Mouse (Mus musculus): ENCODE results near the gene Gm45062. TPM values are rescaled to one million over a fixed set of nuclear protein-coding genes. Genes with fewer than 3 reads are reported as not detected.

Gene Gm45062
- polyA plus RNA-seq, 2 experiments from 2014 or later: 42.6 to 44.3 TPM

DNA sequence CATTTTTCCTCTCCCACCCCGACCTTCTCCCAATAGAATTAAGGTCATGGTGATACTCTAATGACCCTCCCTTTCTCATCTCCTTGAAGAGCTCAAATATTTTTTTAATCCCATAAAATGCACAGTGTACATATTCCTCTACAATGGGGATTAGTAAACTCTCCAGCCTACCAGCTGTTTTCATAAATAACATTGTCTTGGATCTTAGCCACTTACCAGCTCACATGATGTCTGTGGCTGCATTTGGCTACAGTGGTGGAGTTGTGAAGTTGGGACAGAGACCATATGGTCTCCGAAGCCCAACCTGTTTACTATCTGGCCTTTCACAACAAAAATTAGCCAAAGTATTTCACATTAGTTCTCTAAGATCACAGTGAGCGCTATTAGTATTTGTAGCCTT, 111.4 kb downstream of the Gm45062 start:
- no peak for ATAC-seq

- ATAC-seq: no peak
Observed at GRCm38 (mm10) chr6:8373051-8373450, 113.8 kb downstream of the Gm45062 start.

DNA sequence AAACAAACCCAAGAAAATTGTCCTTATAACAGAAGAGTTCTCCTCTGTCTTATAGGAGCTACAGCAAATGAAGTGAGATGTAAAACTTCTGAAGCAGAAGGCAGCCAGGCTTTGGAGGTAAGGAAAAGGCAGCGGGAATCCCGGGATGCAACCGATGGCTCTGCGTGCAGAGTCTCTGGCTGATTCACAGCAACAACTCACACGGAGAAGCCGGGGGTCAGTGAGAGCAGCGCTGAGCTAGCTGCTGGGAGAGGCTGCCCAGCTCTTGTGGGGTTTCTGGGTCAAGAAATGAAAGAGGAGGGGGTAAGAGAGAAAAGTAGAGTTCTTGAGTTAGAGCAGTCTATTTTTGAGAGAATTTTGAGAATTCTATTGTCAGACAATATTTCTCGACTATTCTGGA, 114.6 kb downstream of the Gm45062 start:
- ATAC-seq: no peak

GRCm38 (mm10) chr6:8374290-8374689, 115.0 kb downstream of the Gm45062 start:
- no peak for ATAC-seq

DNA sequence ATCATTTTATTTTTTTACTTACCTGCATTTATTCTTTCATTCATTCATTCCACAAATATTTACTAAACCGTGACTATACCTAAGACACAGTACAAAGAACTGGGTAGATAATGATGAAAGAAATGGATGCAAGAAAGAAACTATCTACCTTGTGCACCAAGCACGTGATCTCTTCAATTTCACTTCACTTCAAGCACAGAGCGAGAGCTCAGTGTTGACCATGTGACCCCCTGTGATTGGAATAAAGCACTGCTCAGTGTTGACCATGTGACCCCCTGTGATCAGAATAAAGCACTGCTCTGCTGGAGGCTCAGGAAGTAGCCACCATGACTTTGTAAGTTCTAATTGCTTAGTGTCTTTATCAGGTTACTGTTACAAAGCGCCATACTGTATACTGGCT, 115.5 kb downstream of the Gm45062 start:
- ATAC-seq: no peak

- no peak for ATAC-seq
Observed at GRCm38 (mm10) chr6:8376351-8376750, 117.1 kb downstream of the Gm45062 start.

DNA sequence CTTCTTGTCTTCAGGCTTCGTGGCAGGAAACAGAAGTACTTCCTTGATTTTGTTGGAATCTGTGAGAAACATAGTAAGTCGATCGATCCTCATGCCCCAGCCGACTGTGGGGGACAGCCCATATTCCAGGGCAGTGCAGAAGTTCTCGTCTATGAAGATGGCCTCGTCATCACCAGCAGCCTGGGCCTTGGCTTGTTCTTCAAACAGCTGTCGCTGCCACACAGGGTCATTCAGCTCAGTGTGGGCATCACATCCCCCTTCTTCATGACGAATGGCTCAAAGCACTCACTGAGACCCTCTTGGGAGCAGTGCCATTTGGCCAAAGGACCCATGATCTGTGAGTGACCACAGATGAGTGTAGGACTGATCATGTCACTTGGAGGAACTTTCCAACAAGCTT, 118.4 kb downstream of the Gm45062 start:
- ATAC-seq: no peak

- ATAC-seq: no peak
Observed at GRCm38 (mm10) chr6:8389307-8389706, 130.1 kb downstream of the Gm45062 start.

GRCm38 (mm10) chr6:8390296-8390695, 131.0 kb downstream of the Gm45062 start:
- ATAC-seq: no peak

GRCm38 (mm10) chr6:8390935-8391334, 131.7 kb downstream of the Gm45062 start:
- no peak for ATAC-seq

GRCm38 (mm10) chr6:8393029-8393428, 133.8 kb downstream of the Gm45062 start:
- no peak for ATAC-seq

DNA sequence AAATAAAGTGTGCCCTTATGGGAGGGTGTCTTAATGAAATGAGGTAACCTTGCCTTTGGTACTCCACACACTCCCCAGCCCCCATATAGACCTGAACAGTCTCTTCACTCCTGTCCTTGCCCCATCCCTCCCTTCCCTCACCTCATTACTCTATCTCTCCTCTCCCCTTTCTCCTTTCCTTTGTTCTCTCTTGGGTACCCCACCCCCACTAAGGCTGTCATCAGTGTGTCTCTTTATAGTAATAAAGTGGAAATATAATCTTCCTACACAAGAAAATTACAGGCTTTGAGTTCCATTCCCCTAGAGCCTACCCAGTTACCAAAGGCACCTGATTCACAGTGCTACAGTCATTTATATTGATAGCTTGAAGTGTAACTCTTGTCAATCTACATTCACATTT, 134.8 kb downstream of the Gm45062 start:
- ATAC-seq: no peak

GRCm38 (mm10) chr6:8395061-8395460, 135.8 kb downstream of the Gm45062 start:
- no peak for ATAC-seq

DNA sequence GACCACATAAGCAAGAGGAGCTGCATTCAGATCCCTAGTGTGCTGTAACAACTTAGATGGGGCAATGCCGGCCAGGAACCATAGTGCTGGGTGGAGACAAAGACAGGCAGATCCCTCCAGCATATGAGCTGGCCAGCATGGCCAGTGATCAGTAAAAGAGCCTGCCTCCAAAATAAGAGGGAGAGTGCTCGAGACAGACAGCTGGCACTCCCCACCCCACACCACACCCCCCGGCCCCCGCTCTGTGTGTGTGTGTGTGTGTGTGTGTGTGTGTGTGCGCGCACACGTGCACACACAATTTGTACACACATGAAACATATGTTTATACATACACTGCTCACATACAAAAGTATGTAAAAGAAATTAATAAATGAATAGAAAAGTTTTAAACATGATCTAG, 138.0 kb downstream of the Gm45062 start:
- ATAC-seq: no peak

DNA sequence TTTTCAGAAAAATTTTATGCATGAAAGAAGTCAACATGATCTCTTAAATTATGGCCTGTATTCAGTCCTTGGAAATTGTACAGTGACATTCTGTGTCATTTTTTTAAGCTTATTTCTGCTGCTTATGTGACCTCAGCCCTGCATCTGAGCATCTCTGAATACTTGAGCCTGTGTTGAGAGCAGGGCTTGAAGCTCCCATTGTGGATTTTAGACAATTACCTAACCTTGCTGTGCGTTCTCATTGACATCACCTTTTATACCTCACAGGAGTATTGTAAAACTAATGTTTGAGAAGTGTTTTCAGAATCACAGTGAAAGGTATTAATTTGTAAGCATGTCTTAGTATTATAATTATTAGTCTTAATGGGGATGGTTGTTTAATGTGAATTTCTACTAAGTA, 140.5 kb downstream of the Gm45062 start:
- ATAC-seq: no peak

DNA sequence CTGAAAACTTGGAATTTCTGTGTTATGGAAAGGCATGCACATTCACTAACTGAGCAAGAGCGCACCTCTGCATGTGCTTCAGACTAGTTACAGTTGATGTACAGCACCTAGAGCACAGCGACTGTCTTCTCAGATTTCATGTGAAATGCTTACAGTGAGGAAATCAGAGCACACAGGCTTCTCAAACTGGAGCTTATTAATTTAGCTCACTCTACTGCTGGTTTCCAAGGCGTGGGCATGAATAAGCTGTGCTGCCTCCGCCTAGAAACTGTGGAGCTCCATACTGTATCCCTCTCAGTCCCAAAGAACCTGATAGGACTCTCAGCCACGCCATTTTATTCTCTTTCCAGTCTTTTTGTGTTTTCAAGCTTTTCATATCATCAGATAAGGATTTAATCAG, 143.9 kb downstream of the Gm45062 start:
- no peak for ATAC-seq

DNA sequence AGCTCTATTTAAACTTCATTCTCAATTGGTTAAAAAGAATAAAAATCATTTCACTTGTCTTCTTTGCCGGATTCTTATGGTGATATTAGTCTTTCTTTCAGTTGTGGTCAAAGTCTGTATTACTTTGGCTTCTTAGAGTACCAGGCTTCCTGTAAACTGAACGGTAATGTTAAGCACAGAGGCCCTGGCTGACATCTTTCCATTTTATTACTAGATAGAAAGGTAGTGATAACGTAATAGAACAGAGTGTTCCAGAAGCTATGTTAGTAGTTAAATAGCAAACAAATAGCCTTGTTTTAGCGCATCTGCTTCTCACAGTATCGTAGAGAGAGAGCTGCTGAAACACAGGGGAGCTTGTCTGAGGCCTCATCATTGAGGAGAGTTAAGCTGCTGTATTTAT, 146.6 kb downstream of the Gm45062 start:
- ATAC-seq: no peak

DNA sequence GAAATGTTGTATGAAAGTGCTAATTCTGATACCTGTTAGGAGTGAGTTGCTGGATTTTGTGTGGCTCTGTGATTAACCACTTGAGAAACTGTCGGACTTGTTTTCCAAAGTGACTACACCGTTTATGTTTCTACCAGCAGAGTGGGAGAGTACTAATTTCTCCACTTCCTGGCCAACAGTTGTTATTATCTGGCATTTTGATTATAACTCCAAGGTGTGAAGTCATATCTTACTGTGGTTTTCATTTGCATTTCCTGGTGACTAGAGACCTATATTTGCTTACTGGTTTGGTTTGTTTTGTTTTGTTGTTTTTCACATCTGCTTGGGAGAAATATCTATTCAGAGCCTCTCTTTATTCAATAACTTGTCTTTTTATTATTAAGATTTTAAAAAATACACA, 149.1 kb downstream of the Gm45062 start:
- ATAC-seq: peak; percentile 62

- no peak for ATAC-seq
Observed at GRCm38 (mm10) chr6:8409865-8410264, 150.6 kb downstream of the Gm45062 start.

DNA sequence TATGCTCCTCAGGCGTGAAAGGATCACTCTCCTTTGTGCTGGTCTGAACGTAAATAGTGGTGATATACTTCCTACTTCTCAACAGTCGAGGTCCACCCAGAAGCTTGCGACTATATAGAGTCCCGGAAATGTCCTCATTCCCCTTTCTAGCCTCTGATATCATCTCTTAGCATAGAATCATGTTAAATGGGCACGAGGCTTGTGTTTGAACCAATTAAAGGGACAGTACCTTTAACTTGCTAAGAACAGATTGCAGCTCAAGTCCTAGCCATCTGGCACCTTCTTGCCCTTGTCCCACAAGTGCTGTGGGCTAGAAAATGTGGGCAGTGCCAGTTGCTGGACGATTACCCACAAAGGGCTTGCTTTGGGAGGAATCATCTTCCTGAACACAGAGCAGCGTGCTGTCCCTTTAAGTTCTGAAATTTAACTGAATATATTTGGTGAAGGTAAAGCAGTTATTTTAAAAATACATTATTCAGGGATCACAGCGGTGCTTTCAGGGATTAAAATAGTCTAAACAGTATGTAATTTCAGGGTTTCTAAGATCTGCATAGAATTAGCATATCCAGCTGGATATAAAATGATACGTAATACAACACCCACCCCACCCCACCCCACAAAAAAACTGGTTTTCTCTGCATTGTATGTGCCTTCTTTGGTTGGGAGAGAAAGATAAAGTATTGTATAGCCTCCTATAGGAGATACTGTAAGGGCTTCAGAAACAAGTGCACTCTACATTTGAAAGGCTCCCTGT, 153.8 kb downstream of the Gm45062 start:
- no peak for ATAC-seq

GRCm38 (mm10) chr6:8414020-8414419, 154.8 kb downstream of the Gm45062 start:
- ATAC-seq: no peak

GRCm38 (mm10) chr6:8415823-8416222, 156.6 kb downstream of the Gm45062 start:
- ATAC-seq: no peak

DNA sequence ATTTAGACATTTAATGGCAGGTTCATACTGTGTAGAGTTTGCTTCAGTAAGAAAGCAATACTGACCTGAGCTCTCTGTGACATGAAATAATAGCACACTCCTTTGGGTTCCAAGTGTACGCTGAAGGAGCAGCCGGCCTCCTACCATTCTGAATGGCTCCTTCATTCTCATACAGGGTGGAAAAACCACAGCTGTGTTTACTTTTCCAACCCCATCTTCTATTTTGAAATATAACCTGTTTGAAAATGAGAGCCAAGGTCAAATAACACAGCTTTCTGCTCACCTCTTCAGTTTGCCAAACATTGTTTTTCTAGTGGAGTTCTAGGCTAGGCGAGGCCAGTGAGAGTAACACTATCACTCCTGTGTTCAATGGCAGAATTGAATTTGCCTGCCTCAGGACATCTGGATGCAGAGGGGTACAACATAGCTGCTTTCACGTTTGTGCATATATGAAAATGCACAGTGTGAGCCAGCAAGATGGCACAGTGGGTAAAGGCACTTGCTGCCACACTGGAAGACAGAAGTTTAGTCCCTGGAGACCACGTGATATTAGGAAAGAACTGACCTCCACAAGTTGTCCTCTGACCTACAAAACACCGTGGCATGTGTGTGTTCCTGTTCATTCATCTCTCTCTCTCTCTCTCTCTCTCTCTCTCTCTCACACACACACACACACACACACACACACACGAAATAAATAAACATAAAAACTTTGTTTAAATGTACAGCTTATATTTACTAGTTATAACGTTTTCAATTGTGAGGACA, 157.7 kb downstream of the Gm45062 start:
- ATAC-seq: no peak

GRCm38 (mm10) chr6:8419485-8420186, 160.4 kb downstream of the Gm45062 start:
- no peak for ATAC-seq

All from activated CD4-positive, CD25-positive, alpha-beta regulatory T cell, adult 4 months (primary cell).